Mouse (Mus musculus) ES-E14 (cell line): ENCODE results near the gene Omp. TPM values are rescaled to one million over a fixed set of nuclear protein-coding genes. Genes with fewer than 3 reads are reported as not detected.

Source experiments
- DNase-seq: peaks from one replicate; pipeline ENCODE4 v3.0.0-alpha.2; 2013; ENCODE audit warnings: low read depth, low spot score
- H3K27ac ChIP-seq: 2 replicates; pipeline ENCODE4 v1.5.1; 2012; ENCODE audit warnings: low read depth, mild to moderate bottlenecking, low read length, moderate library complexity, mixed read lengths; ENCODE audit not compliant: poor library complexity, insufficient read depth, severe bottlenecking
- H3K36me3 ChIP-seq: 2 replicates; pipeline ENCODE4 v1.6.1; 2012; ENCODE audit warnings: mild to moderate bottlenecking, low read length, moderate library complexity, mixed read lengths; ENCODE audit not compliant: control insufficient read depth, poor library complexity, insufficient read depth, severe bottlenecking
- H3K4me1 ChIP-seq, 2 experiments: fragments of 150-350 bp in 1 of 2; sonication (generic) in 1 of 2; 2 replicates each; pipeline ENCODE4 v1.6.1; 2012; ENCODE audit warnings: low read length in 2 of 2, mild to moderate bottlenecking in 1 of 2, mixed read lengths in 1 of 2; ENCODE audit not compliant: control insufficient read depth in 2 of 2, insufficient read depth in 2 of 2, poor library complexity in 1 of 2
- H3K4me3 ChIP-seq, 2 experiments: fragments of 150-350 bp in 1 of 2; sonication (generic) in 1 of 2; 2 replicates each; pipeline ENCODE4 v1.5.1; 2012; ENCODE audit warnings: low read length in 2 of 2, low read depth in 1 of 2, mild to moderate bottlenecking in 1 of 2, mixed read lengths in 1 of 2; ENCODE audit not compliant: insufficient read depth in 1 of 2, poor library complexity in 1 of 2, severe bottlenecking in 1 of 2
- H3K9ac ChIP-seq: 2 replicates; pipeline ENCODE4 v1.6.1; 2012; ENCODE audit warnings: low read depth, mild to moderate bottlenecking, low read length, mixed read lengths; ENCODE audit not compliant: poor library complexity, insufficient read depth, severe bottlenecking
- H3K9me3 ChIP-seq: fragments of 150-350 bp; sonication (generic); 2 replicates; pipeline ENCODE4 v1.6.1; 2012; ENCODE audit warnings: low read depth, mild to moderate bottlenecking, low read length; ENCODE audit not compliant: control insufficient read depth, insufficient read depth
- CHD2 ChIP-seq: IDR thresholded peaks from 2 replicates; pipeline ENCODE4 v1.6.1; 2014; ENCODE audit warnings: mild to moderate bottlenecking, low read depth, low read length, inconsistent platforms
- HCFC1 ChIP-seq: IDR thresholded peaks from 2 replicates; pipeline ENCODE4 v1.6.1; 2012; ENCODE audit warnings: low read length, inconsistent platforms, borderline replicate concordance; ENCODE audit not compliant: insufficient read depth
- MAFK ChIP-seq: IDR thresholded peaks from 2 replicates; pipeline ENCODE4 v1.6.1; 2014; ENCODE audit warnings: mild to moderate bottlenecking, low read depth, low read length, inconsistent platforms; ENCODE audit not compliant: insufficient read depth
- ZC3H11A ChIP-seq: IDR thresholded peaks from 2 replicates; pipeline ENCODE4 v1.6.1; 2012; ENCODE audit warnings: low read depth, mild to moderate bottlenecking, inconsistent platforms, low read length, borderline replicate concordance
- ZNF384 ChIP-seq: IDR thresholded peaks from 2 replicates; pipeline ENCODE4 v1.6.1; 2012; ENCODE audit warnings: low read depth, low read length, inconsistent platforms
- in situ Hi-C, 2 experiments: fragments of 600-800 bp; cut with MboI; formaldehyde crosslinking; loops; one replicate each; pipeline ENCODE4 v1.15.1; 2025; ENCODE audit warnings: low sequenced_read_pairs in 2 of 2, inconsistent platforms in 1 of 2; ENCODE audit not compliant: unreplicated experiment in 2 of 2
- total RNA-seq: library from RNA; depleted of rRNA; stranded (reverse); fragments of 300-350 nt; gene quantifications from 2 replicates; pipeline ENCODE4 v1.2.3, GENCODE M21; 2012

Gene Omp
- total RNA-seq, 1 experiment: 1.4 TPM

DNA sequence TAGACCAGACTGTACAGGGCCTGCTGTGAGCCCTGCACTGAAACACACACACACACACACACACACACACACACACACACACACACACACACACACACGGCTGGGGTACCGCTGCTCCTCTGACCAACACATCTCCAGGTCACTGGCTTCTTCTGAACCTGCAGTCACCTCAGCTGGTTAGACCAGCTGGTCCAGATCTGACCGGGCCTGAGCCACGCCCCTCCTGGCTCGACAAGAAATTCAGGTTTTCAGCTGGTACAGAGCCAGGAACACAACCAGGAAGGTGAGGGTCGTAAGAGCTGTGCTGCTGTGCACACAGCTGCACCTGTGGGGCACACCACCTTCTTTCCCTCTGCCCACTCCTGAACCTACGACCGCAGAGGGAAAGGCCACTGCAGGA, 13.2 kb upstream of the Omp start:
- Histone ChIP-seq H3K9ac (no peak overlapping the region), H3K27ac (peak overlapping the region; percentile 55), H3K4me1 (peaks cover 10 to 49% of the 10 kb centered on the region in 2 experiments), H3K36me3 (peaks cover 6% of the 10 kb centered on the region; the same call in 1 of the 2 replicates), H3K9me3 (no peaks in the 10 kb centered on the region), H3K4me3 (peak overlapping the region; percentile 13 to 38; a peak in 2 of 4 replicates)
- no peak for DNase-seq
- TF ChIP-seq ZC3H11A: no peak
- no peak for TF ChIP-seq HCFC1
- TF ChIP-seq MAFK: no peak
- no peak for TF ChIP-seq CHD2
- no peak for TF ChIP-seq ZNF384
- in situ Hi-C loops: no loop called here

DNA sequence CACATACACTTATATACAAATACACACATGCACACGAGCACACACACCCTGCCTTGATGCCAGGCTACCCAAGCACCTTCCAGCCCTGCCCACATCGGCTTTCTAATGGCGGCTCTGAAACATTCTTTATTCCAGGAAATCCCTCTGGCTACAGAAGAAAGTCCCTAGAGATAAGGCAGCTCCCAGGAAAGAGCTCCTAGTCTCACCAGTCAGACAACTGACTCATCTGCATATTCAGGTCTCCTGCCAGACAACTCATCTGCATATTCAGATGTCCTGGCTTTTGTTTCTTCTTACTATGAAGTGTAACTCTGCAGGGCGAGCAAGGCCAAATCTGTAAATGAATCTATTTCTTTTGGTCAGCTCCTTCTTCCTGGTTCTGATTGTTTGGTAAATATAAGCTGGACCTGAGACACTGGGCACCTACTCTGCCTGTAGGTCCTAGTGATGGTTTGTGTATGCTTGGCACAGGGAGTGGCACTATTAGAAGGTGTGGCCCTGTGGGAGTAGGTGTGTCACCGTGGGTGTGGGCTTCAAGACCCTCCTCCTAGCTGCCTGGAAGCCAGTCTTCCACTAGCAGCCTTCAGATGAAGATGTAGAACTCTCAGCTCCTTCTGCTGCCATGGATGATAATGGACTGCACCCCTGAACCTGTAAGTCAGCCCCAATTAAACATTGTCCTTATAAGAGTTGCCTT, 12.5 kb upstream of the Omp start:
- TF ChIP-seq ZC3H11A (no peak), MAFK (no peak), CHD2 (no peak), ZNF384 (no peak), HCFC1 (no peak)
- Histone ChIP-seq H3K4me3 (peak overlapping the region; percentile 28 to 38; a peak in 2 of 4 replicates), H3K36me3 (peaks cover 6% of the 10 kb centered on the region; the same call in 1 of the 2 replicates), H3K9me3 (no peaks in the 10 kb centered on the region), H3K27ac (peak overlapping the region; percentile 55; the same call in 1 of the 2 replicates), H3K4me1 (peaks cover 10 to 51% of the 10 kb centered on the region in 2 experiments), H3K9ac (no peak overlapping the region)
- in situ Hi-C loops: no loop called here
- no peak for DNase-seq

DNA sequence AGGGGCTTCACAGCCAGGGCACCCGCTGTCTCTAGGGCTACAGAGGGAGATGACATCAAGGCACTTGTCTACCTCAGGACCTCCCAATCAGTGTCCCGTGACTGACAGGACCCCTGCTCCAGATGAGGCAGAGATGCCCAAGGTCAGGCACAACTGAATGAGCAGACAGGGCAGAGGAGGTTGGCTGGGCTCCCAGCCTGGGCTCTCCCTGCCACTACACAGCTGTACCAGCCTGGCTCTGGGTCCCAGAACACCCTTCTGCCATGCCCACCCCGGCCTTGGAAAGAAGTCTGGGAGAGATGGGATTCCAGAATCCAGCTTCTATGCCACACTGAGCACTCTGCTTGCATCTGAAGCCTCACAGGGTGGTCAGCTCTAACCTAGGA, 11.0 kb upstream of the Omp start:
- Histone ChIP-seq H3K9ac (no peak overlapping the region), H3K4me3 (no peak overlapping the region), H3K9me3 (no peaks in the 10 kb centered on the region), H3K36me3 (peaks cover 2% of the 10 kb centered on the region; the same call in 1 of the 2 replicates), H3K27ac (no peak overlapping the region), H3K4me1 (peaks cover 8 to 55% of the 10 kb centered on the region in 2 experiments)
- TF ChIP-seq ZC3H11A: no peak
- TF ChIP-seq HCFC1: no peak
- in situ Hi-C loops: no loop called here
- DNase-seq: no peak

DNA sequence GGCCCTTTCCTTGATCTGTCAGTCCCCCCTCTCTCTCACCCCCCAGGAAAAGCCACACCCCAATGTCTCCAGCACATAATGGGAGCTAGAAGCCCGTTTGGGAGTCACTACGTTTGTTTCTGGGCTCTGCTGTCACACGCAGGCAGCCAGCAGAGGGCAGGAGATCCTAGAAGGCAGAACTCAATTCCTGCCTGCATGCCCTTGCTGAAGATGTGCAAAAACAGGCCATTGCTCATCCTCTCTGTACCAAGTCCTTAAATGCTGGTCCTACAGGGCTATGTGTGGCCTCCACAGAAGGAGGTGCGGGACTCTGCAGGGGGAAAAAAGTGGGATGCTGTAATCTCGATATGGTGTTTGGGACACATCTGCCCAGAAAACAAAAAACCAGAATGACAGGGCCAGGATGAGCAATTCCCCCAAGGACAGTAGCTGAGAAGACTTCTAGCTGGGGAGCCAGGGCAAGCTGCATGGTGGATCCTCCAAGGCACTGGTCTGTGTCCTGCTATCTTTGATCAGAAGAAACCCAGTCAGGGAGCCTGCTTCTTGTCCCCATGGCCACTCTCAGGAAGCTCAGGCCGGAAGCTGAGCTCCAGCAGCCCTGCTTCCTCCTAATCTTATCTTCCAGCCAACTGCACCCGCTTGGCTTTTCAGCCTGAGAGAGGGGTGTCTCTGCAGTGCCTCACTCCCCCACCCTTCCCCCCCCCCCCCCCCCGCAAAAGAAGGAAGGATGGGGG, 10.4 kb upstream of the Omp start:
- in situ Hi-C loops: no loop called here

More for the DNA sequence above, 10.4 kb upstream of the Omp start:
- peaks cover 8 to 54% of the 10 kb centered on the region in 2 experiments for H3K4me1 ChIP-seq
- no peak overlapping the region for H3K27ac ChIP-seq
- DNase-seq: no peak
- H3K9me3 ChIP-seq: no peaks in the 10 kb centered on the region
- TF ChIP-seq ZC3H11A (no peak), MAFK (no peak), CHD2 (no peak), ZNF384 (no peak)
- no peak overlapping the region; the same call in 1 of the 2 replicates for H3K9ac ChIP-seq
- no peak overlapping the region for H3K4me3 ChIP-seq
- peaks cover 2% of the 10 kb centered on the region; the same call in 1 of the 2 replicates for H3K36me3 ChIP-seq
